Mouse (Mus musculus) small intestine, adult 2 months (tissue): ENCODE results near the gene Nfs1.

ENCODE experiments used
- CTCF ChIP-seq: fragments of 200-500 bp; IDR thresholded peaks from 2 replicates; pipeline ENCODE4 v1.5.1; 2012; ENCODE audit warnings: low read depth, mild to moderate bottlenecking, control low read depth, inconsistent platforms, low read length, moderate library complexity, mixed read lengths; ENCODE audit not compliant: insufficient replicate concordance, insufficient read length; ENCODE audit errors: extremely low read depth
- POLR2A ChIP-seq: fragments of 200-500 bp; IDR thresholded peaks from 2 replicates; pipeline ENCODE4 v1.6.1; 2012; ENCODE audit warnings: low read depth, mild to moderate bottlenecking, control low read depth, inconsistent platforms, low read length, moderate library complexity

GRCm38 (mm10) chr2:156080391-156080790 is 63.6 kb downstream of the Nfs1 start:
- TF ChIP-seq POLR2A (no peak), CTCF (no peak)
